Mouse (Mus musculus) megakaryocyte progenitor cell, adult 5-6 weeks (primary cell): ENCODE measurements around the gene 4930444G20Rik. TPM values are rescaled to one million over a fixed set of nuclear protein-coding genes. Genes with fewer than 3 reads are reported as not detected.
"Not testable (repeated sequence)": the region's sequence is repeated elsewhere in the genome, so short reads cannot be mapped to it uniquely, and the experiment has no call there.

Experiments
- ATAC-seq: replicated peaks from 2 replicates; pipeline ENCODE4 v1.8.0; 2016; ENCODE audit warnings: mild to moderate bottlenecking, moderate TSS enrichment, inconsistent platforms; ENCODE audit not compliant: poor library complexity
- total RNA-seq, 2 experiments: library from RNA; stranded (forward) in 1 of 2; stranded (reverse) in 1 of 2; fragments of 157-497, 149-512 nt in 1 of 2; fragments of 200-1000 nt in 1 of 2; gene quantifications; 2 replicates each; pipeline versions ENCODE4 v1.2.3 to v1.2.4; 2015 to 2017

Gene 4930444G20Rik
- total RNA-seq (2015) (not detected in 2 replicates), total RNA-seq (2017) (not detected in 2 replicates)

- ATAC-seq, result not testable (repeated sequence)
Observed at GRCm38 (mm10) chr10:22067979-22068378, at the start of gene 4930444G20Rik. TSS of gene 4930444G20Rik (minus strand) at chr10:22068079.

DNA sequence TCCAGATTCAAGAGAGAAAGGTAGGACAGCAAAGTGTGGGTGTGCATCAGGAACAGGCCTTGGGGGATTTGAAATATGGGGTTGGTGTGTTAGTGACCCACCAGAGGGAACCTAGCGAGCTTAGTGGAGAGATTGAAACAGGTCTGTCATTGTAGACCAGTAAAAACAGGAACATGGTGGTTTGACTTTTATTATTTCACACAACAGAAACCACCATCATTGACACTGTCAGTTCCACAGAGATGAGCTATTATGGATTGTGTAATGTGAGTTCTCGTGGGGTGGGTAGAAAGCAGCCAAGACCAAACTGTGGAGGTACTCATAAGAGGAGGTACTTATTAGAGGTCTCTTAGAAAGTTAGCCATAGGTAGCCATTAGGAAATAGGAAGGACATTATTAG, 6.7 kb upstream of the 4930444G20Rik start:
- ATAC-seq, result peak; percentile 76

GRCm38 (mm10) chr10:22072739-22073138, 4.9 kb upstream of the 4930444G20Rik start:
- no peak for ATAC-seq

GRCm38 (mm10) chr10:22070576-22070975, 2.7 kb upstream of the 4930444G20Rik start:
- no peak for ATAC-seq

- peak; percentile 61 for ATAC-seq
Observed at GRCm38 (mm10) chr10:22070168-22070567, 2.3 kb upstream of the 4930444G20Rik start.

- ATAC-seq, result peak; percentile 21
Observed at GRCm38 (mm10) chr10:22059415-22059814, 8.5 kb downstream of the 4930444G20Rik start.

GRCm38 (mm10) chr10:22059026-22059325, 8.9 kb downstream of the 4930444G20Rik start:
- ATAC-seq, result no peak

DNA sequence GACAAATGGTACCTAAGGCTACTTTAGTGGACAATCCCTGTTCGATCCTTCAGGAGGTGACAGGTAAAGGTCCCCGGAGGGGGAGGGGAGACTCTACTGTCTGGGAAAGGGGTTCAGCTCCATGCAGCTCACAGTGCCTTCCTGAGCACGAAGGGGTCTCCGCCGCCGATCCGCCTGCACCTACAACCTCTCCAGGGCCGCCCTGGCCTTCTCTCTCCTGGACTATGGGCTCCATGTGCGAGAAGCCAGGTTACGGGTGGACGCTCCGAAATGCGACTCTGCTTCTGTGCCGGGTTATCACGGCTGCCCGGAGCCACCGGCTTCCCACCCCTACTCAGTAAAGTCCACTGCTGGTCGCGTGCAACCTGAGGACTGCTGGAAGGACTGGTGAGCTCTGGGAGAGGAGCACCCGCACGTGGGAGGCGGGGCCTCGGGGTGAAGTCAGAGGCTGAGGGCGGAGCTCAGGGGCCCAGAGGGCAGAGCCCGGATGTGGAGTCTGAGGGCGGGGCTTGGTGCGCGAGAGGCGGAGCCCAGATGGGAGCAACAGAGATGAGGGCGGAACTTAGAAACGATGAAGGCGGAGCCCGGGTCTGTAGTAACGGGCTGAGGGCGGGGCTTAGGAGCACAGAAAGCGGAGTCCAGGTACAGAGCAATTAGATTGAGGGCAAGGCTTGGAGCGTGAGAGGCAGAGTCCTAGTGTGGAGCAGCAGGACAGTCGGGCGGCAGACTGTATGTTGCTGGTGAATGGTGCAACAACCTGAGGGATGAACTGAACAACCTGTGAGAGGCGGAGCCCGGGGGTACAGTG, 9.5 kb downstream of the 4930444G20Rik start:
- ATAC-seq, result peak; percentile 98

GRCm38 (mm10) chr10:22055308-22055707, 12.6 kb downstream of the 4930444G20Rik start:
- no peak for ATAC-seq

- peak; percentile 65 for ATAC-seq
Observed at GRCm38 (mm10) chr10:22036256-22036655, 31.6 kb downstream of the 4930444G20Rik start.

DNA sequence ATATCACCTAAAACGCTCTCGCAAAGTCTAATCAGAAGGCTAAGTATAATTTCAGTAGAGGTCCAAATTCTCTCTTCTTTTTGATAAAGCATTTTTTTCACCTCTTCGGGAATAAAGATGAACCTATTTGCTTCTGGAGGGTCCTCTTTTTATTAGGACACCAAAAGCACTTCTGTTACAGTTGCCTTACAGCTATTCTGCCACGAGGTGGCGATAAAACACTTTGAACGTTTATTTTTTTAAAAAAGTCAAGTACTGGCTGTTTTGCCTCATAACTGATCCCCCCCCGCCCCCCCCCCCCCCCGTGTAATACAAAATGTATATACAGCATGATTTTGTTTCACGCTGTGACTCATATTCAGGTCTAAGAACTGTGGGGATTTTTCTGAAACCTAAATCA, 33.6 kb downstream of the 4930444G20Rik start:
- ATAC-seq, result no peak

GRCm38 (mm10) chr10:22018618-22019017, 49.3 kb downstream of the 4930444G20Rik start:
- no peak for ATAC-seq

DNA sequence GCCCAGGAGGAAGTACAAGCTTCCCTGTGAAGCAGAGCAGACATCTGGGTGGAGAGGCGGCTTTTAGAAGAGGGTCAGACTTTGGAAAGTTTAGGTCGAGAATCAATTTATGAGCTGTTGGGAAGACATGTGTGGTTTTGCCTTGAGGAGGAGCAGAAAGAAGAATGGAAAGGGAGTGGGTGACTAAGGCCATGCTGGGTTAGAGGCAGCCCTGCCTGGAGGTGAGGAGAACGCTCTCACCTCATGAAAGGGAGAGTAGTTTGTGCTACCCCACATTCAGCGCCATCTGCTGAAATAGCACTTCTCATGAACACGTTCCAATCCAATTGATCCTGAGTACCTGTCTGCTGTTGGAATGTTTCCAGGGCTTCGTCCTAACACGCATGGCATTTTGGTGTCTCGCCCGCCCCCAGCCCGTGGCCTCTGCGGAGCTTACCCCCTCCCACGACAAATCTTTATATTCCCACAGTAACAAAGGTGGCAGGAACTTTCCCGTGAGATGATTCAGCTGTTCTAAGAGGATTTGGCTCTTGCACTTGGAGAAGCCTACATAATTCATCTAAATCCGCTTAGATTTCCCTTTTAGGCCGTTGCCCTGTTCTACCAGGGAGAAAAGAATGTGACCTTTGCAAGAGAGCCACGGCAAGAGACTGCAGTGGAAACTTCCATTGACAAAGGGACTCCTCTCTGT, 50.3 kb downstream of the 4930444G20Rik start:
- ATAC-seq, result no peak

Other genes with a start within 250 kb of the 4930444G20Rik start
- gene Sgk1, start 185.9 kb downstream of the 4930444G20Rik start, total RNA-seq (2015), result 5.4 and 11.5 TPM in 2 replicates
- 8.9 and 28.0 TPM in 2 replicates for gene Sgk1, start 185.9 kb downstream of the 4930444G20Rik start, total RNA-seq (2017)
- gene E030030I06Rik, start 81.2 kb upstream of the 4930444G20Rik start, total RNA-seq (2015), result 2.1 and 3.4 TPM in 2 replicates
- gene E030030I06Rik, start 81.2 kb upstream of the 4930444G20Rik start, total RNA-seq (2017), result 4.5 and 32.2 TPM in 2 replicates
- gene Raet1e, start 90.5 kb upstream of the 4930444G20Rik start, total RNA-seq (2015), result 0.83 TPM in 1 of 2 replicates, not detected in the other
- 0.37 and 0.71 TPM in 2 replicates for gene Raet1e, start 90.5 kb upstream of the 4930444G20Rik start, total RNA-seq (2017)
- not detected in 2 replicates for gene H60b, start 90.5 kb upstream of the 4930444G20Rik start, total RNA-seq (2015)
- not detected in 2 replicates for gene H60b, start 90.5 kb upstream of the 4930444G20Rik start, total RNA-seq (2017)